Mouse (Mus musculus): ENCODE results near the gene Stk39. TPM values are rescaled to one million over a fixed set of nuclear protein-coding genes. Genes with fewer than 3 reads are reported as not detected.

The Stk39 gene
- polyA plus RNA-seq, 1 experiment from 2014 or later, result 1.9 TPM

GRCm38 (mm10) chr2:68404274-68405162, 67.5 kb downstream of the Stk39 start:
- Histone ChIP-seq H3K4me1 (replicated peaks) (no peaks in the 10 kb centered on the region), H3K9me3 (replicated peaks) (no peaks in the 10 kb centered on the region), H3K9ac (no peak overlapping the region), H3K36me3 (replicated peaks) (no peaks in the 10 kb centered on the region), H3K4me3 (replicated peaks) (no peak overlapping the region), H3K4me2 (no peak overlapping the region), H3K27ac (replicated peaks) (no peak overlapping the region), H3K27me3 (no peaks in the 10 kb centered on the region)
- ATAC-seq (ENCODE audit: insufficient read depth), result no peak
- 58% methylated on average over 18 of the region's 18 CpGs for WGBS (ENCODE audit: insufficient replicate concordance)

GRCm38 (mm10) chr2:68393611-68394549, 78.2 kb downstream of the Stk39 start:
- 0 out of 2 replicates have a peak, but pooled peaks cover 4% of the 10 kb centered on the region for H3K4me1 ChIP-seq (replicated peaks)
- H3K4me2 ChIP-seq, result no peak overlapping the region
- H3K4me3 ChIP-seq (replicated peaks), result no peak overlapping the region
- whole genome bisulfite sequencing (ENCODE audit: insufficient replicate concordance), result 52% methylated on average over 13 of the region's 13 CpGs
- H3K27ac ChIP-seq (replicated peaks), result no peak overlapping the region
- no peaks in the 10 kb centered on the region for H3K9me3 ChIP-seq (replicated peaks)
- H3K27me3 ChIP-seq, result no peaks in the 10 kb centered on the region
- no peak overlapping the region for H3K9ac ChIP-seq
- H3K36me3 ChIP-seq (replicated peaks), result no peaks in the 10 kb centered on the region
- ATAC-seq (ENCODE audit: insufficient read depth), result no peak

GRCm38 (mm10) chr2:68387824-68388582, 84.1 kb downstream of the Stk39 start:
- Histone ChIP-seq H3K4me3 (replicated peaks) (no peak overlapping the region), H3K27me3 (no peaks in the 10 kb centered on the region), H3K4me2 (no peak overlapping the region), H3K9me3 (replicated peaks) (no peaks in the 10 kb centered on the region), H3K36me3 (replicated peaks) (no peaks in the 10 kb centered on the region), H3K27ac (replicated peaks) (no peak overlapping the region), H3K4me1 (replicated peaks) (peaks cover 3% of the 10 kb centered on the region), H3K9ac (no peak overlapping the region)
- 75% methylated on average over 14 of the region's 14 CpGs for WGBS (ENCODE audit: insufficient replicate concordance)
- no peak for ATAC-seq (ENCODE audit: insufficient read depth)

GRCm38 (mm10) chr2:68386313-68386863, 85.7 kb downstream of the Stk39 start:
- Histone ChIP-seq H3K4me2 (no peak overlapping the region), H3K9ac (no peak overlapping the region), H3K36me3 (replicated peaks) (no peaks in the 10 kb centered on the region), H3K9me3 (replicated peaks) (no peaks in the 10 kb centered on the region), H3K27me3 (no peaks in the 10 kb centered on the region), H3K4me3 (replicated peaks) (no peak overlapping the region), H3K27ac (replicated peaks) (no peak overlapping the region), H3K4me1 (replicated peaks) (peaks cover 18% of the 10 kb centered on the region)
- no peak for ATAC-seq (ENCODE audit: insufficient read depth)
- 71% methylated on average over 10 of the region's 10 CpGs for WGBS (ENCODE audit: insufficient replicate concordance)

- Histone ChIP-seq H3K36me3 (replicated peaks) (no peaks in the 10 kb centered on the region), H3K4me1 (replicated peaks) (peaks cover 20% of the 10 kb centered on the region), H3K4me3 (replicated peaks) (no peak overlapping the region), H3K9me3 (replicated peaks) (no peaks in the 10 kb centered on the region), H3K4me2 (no peak overlapping the region), H3K9ac (no peak overlapping the region), H3K27me3 (no peaks in the 10 kb centered on the region), H3K27ac (replicated peaks) (no peak overlapping the region)
- WGBS (ENCODE audit: insufficient replicate concordance), result 60% methylated on average over 9 of the region's 9 CpGs
- ATAC-seq (ENCODE audit: insufficient read depth), result no peak
Measured at GRCm38 (mm10) chr2:68385654-68386312, 86.3 kb downstream of the Stk39 start.

- no peaks in the 10 kb centered on the region for H3K9me3 ChIP-seq (replicated peaks)
- H3K27ac ChIP-seq (replicated peaks), result no peak overlapping the region
- no peak overlapping the region for H3K4me2 ChIP-seq
- H3K27me3 ChIP-seq, result no peaks in the 10 kb centered on the region
- H3K9ac ChIP-seq, result no peak overlapping the region
- H3K36me3 ChIP-seq (replicated peaks), result no peaks in the 10 kb centered on the region
- WGBS (ENCODE audit: insufficient replicate concordance), result 65% methylated on average over 4 of the region's 4 CpGs
- no peak for ATAC-seq (ENCODE audit: insufficient read depth)
- H3K4me1 ChIP-seq (replicated peaks), result peaks cover 20% of the 10 kb centered on the region
- H3K4me3 ChIP-seq (replicated peaks), result no peak overlapping the region
Measured at GRCm38 (mm10) chr2:68383964-68384363, 88.1 kb downstream of the Stk39 start.

GRCm38 (mm10) chr2:68382394-68383059, 89.5 kb downstream of the Stk39 start:
- Histone ChIP-seq H3K4me3 (replicated peaks) (no peak overlapping the region), H3K36me3 (replicated peaks) (no peaks in the 10 kb centered on the region), H3K9ac (no peak overlapping the region), H3K4me2 (peak overlapping the region; percentile 29), H3K4me1 (replicated peaks) (peaks cover 20% of the 10 kb centered on the region), H3K9me3 (replicated peaks) (no peaks in the 10 kb centered on the region), H3K27me3 (no peaks in the 10 kb centered on the region), H3K27ac (replicated peaks) (peak overlapping the region; percentile 45; the same call in 1 of the 2 replicates)
- WGBS (ENCODE audit: insufficient replicate concordance), result 22% methylated on average over 11 of the region's 11 CpGs
- ATAC-seq (ENCODE audit: insufficient read depth), result peak; percentile 63

- Histone ChIP-seq H3K4me2 (peak overlapping the region; percentile 29), H3K4me3 (replicated peaks) (no peak overlapping the region), H3K4me1 (replicated peaks) (peaks cover 20% of the 10 kb centered on the region), H3K9ac (no peak overlapping the region), H3K27ac (replicated peaks) (peak overlapping the region; percentile 41), H3K9me3 (replicated peaks) (no peaks in the 10 kb centered on the region), H3K27me3 (no peaks in the 10 kb centered on the region), H3K36me3 (replicated peaks) (no peaks in the 10 kb centered on the region)
- ATAC-seq (ENCODE audit: insufficient read depth), result no peak
- WGBS (ENCODE audit: insufficient replicate concordance), result 40% methylated on average over 4 of the region's 4 CpGs
Measured at GRCm38 (mm10) chr2:68381881-68382280, 90.2 kb downstream of the Stk39 start.

- no peaks in the 10 kb centered on the region for H3K9me3 ChIP-seq (replicated peaks)
- peaks cover 20% of the 10 kb centered on the region for H3K4me1 ChIP-seq (replicated peaks)
- H3K9ac ChIP-seq, result no peak overlapping the region
- no peak overlapping the region for H3K4me3 ChIP-seq (replicated peaks)
- no peak overlapping the region for H3K4me2 ChIP-seq
- 25% methylated on average over 6 of the region's 6 CpGs for WGBS (ENCODE audit: insufficient replicate concordance)
- ATAC-seq (ENCODE audit: insufficient read depth), result no peak
- no peaks in the 10 kb centered on the region for H3K27me3 ChIP-seq
- no peaks in the 10 kb centered on the region for H3K36me3 ChIP-seq (replicated peaks)
- H3K27ac ChIP-seq (replicated peaks), result no peak overlapping the region
Measured at GRCm38 (mm10) chr2:68381205-68381604, 90.9 kb downstream of the Stk39 start.

- Histone ChIP-seq H3K4me2 (no peak overlapping the region), H3K36me3 (replicated peaks) (no peaks in the 10 kb centered on the region), H3K9me3 (replicated peaks) (no peaks in the 10 kb centered on the region), H3K27me3 (no peaks in the 10 kb centered on the region), H3K4me3 (replicated peaks) (no peak overlapping the region), H3K9ac (no peak overlapping the region), H3K27ac (replicated peaks) (no peak overlapping the region), H3K4me1 (replicated peaks) (peaks cover 20% of the 10 kb centered on the region)
- WGBS (ENCODE audit: insufficient replicate concordance), result 66% methylated on average over 11 of the region's 11 CpGs
- ATAC-seq (ENCODE audit: insufficient read depth), result no peak
Measured at GRCm38 (mm10) chr2:68379631-68380030, 92.4 kb downstream of the Stk39 start.
